Mouse (Mus musculus) hindbrain, embryonic 11.5 days (tissue): ENCODE measurements around the gene Tbx19. TPM values are rescaled to one million over a fixed set of nuclear protein-coding genes. Genes with fewer than 3 reads are reported as not detected.

Experiments used
- ATAC-seq: fragments of 200-750 bp; cut with Nextera tagmentation; 2 replicates; pipeline ENCODE4 v1.8.0; 2017; ENCODE audit warnings: mild to moderate bottlenecking, moderate TSS enrichment, moderate library complexity; ENCODE audit not compliant: low FRiP score
- DNase-seq: peaks from one replicate; pipeline ENCODE4 v3.0.0-alpha.2; 2015; ENCODE audit warnings: low spot score
- H3K27ac ChIP-seq: fragments of 300-500 bp; sonication (generic); 2 replicates; pipeline ENCODE4 v1.5.1; 2014; ENCODE audit warnings: mild to moderate bottlenecking, low read depth, low read length
- H3K27me3 ChIP-seq: fragments of 300-500 bp; sonication (generic); 2 replicates; pipeline ENCODE4 v1.6.1; 2014; ENCODE audit warnings: mild to moderate bottlenecking, low read length, moderate library complexity, mixed read lengths; ENCODE audit not compliant: control insufficient read depth, insufficient read depth
- H3K36me3 ChIP-seq: fragments of 300-500 bp; sonication (generic); 2 replicates; pipeline ENCODE4 v1.6.1; 2014; ENCODE audit warnings: mild to moderate bottlenecking, low read length, moderate library complexity, mixed read lengths; ENCODE audit not compliant: control insufficient read depth, insufficient read depth
- H3K4me1 ChIP-seq: fragments of 300-500 bp; sonication (generic); replicated peaks from 2 replicates; pipeline ENCODE4 v1.6.1; 2014; ENCODE audit warnings: low read length, mixed read lengths; ENCODE audit not compliant: control insufficient read depth, insufficient read depth
- H3K4me2 ChIP-seq: fragments of 300-500 bp; sonication (generic); replicated peaks from 2 replicates; pipeline ENCODE4 v1.6.1; 2014; ENCODE audit warnings: mild to moderate bottlenecking, low read depth, low read length
- H3K4me3 ChIP-seq: fragments of 300-500 bp; sonication (generic); 2 replicates; pipeline ENCODE4 v1.5.1; 2014; ENCODE audit warnings: low read depth, low read length
- H3K9ac ChIP-seq: fragments of 300-500 bp; sonication (generic); 2 replicates; pipeline ENCODE4 v1.6.1; 2014; ENCODE audit warnings: low read depth, low read length
- H3K9me3 ChIP-seq: fragments of 300-500 bp; sonication (generic); 2 replicates; pipeline ENCODE4 v1.6.1; 2016; ENCODE audit warnings: low read length; ENCODE audit not compliant: control insufficient read depth
- WGBS: fragments of 180-500 bp; shearing (Covaris S2); extraction: QIAGEN DNeasy Blood & Tissue Kit; methylation state at CpG from one replicate; pipeline ENCODE4 v1.1.7; 2014; 5-methylcytosine and 5-hydroxymethylcytosine counted together
- polyA plus RNA-seq: library from polyadenylated mRNA; unstranded; fragments of >200 nt; fragmentation: Nextera tagmentation; extraction: Ambion mirVana; gene quantifications from 2 replicates; pipeline ENCODE4 v1.2.1, GENCODE M21; 2014

Gene Tbx19
- polyA plus RNA-seq, 1 experiment from 2014 or later, result not detected

GRCm38 (mm10) chr1:165104707-165105259, 55.8 kb downstream of the Tbx19 start:
- ATAC-seq, result no peak
- 78% methylated on average over 7 of the region's 7 CpGs for WGBS

GRCm38 (mm10) chr1:165099569-165099968, 61.0 kb downstream of the Tbx19 start:
- H3K4me2 ChIP-seq, result no peak overlapping the region
- H3K27ac ChIP-seq, result no peak overlapping the region

More at GRCm38 (mm10) chr1:165104707-165105259, 55.8 kb downstream of the Tbx19 start:
- H3K4me2 ChIP-seq, result no peak overlapping the region
- no peaks in the 10 kb centered on the region for H3K27me3 ChIP-seq
- no peaks in the 10 kb centered on the region for H3K4me1 ChIP-seq
- no peak for DNase-seq
- no peak overlapping the region for H3K27ac ChIP-seq
- H3K4me3 ChIP-seq, result no peak overlapping the region
- H3K36me3 ChIP-seq, result no peaks in the 10 kb centered on the region
- no peaks in the 10 kb centered on the region for H3K9me3 ChIP-seq
- H3K9ac ChIP-seq, result no peak overlapping the region

GRCm38 (mm10) chr1:165094871-165095270, 65.7 kb downstream of the Tbx19 start:
- no peaks in the 10 kb centered on the region for H3K9me3 ChIP-seq
- H3K27ac ChIP-seq, result no peak overlapping the region
- ATAC-seq (peak; percentile 74), DNase-seq (no peak)
- no peaks in the 10 kb centered on the region for H3K4me1 ChIP-seq
- H3K4me2 ChIP-seq, result no peak overlapping the region
- no peak overlapping the region for H3K9ac ChIP-seq
- H3K27me3 ChIP-seq, result no peaks in the 10 kb centered on the region
- H3K36me3 ChIP-seq, result no peaks in the 10 kb centered on the region
- WGBS, result 24% methylated on average over 7 of the region's 7 CpGs
- H3K4me3 ChIP-seq, result no peak overlapping the region

More at GRCm38 (mm10) chr1:165099569-165099968, 61.0 kb downstream of the Tbx19 start:
- Histone ChIP-seq H3K9ac (no peak overlapping the region), H3K27me3 (no peaks in the 10 kb centered on the region), H3K9me3 (no peaks in the 10 kb centered on the region), H3K4me3 (no peak overlapping the region), H3K36me3 (no peaks in the 10 kb centered on the region), H3K4me1 (no peaks in the 10 kb centered on the region)
- ATAC-seq, result peak; percentile 20; the same call in 1 of the 2 replicates
- DNase-seq, result no peak

GRCm38 (mm10) chr1:165091721-165092120, 68.9 kb downstream of the Tbx19 start:
- ATAC-seq (peak; percentile 68), DNase-seq (peak; percentile 49)
- peak overlapping the region; percentile 25 for H3K4me2 ChIP-seq
- H3K9me3 ChIP-seq, result no peaks in the 10 kb centered on the region
- H3K4me3 ChIP-seq, result peak overlapping the region; percentile 14
- H3K36me3 ChIP-seq, result no peaks in the 10 kb centered on the region
- 17% methylated on average over 15 of the region's 15 CpGs for WGBS
- H3K9ac ChIP-seq, result 0 out of 2 replicates have a peak overlapping the region, but pooled peaks have one; percentile 27
- no peak overlapping the region for H3K27ac ChIP-seq
- H3K4me1 ChIP-seq, result no peaks in the 10 kb centered on the region
- no peaks in the 10 kb centered on the region for H3K27me3 ChIP-seq

- Histone ChIP-seq H3K4me2 (no peak overlapping the region), H3K4me1 (no peaks in the 10 kb centered on the region), H3K9ac (no peak overlapping the region), H3K27ac (no peak overlapping the region), H3K36me3 (no peaks in the 10 kb centered on the region), H3K9me3 (no peaks in the 10 kb centered on the region), H3K27me3 (no peaks in the 10 kb centered on the region), H3K4me3 (no peak overlapping the region)
- ATAC-seq (no peak), DNase-seq (no peak)
- WGBS, result 87% methylated on average over 3 of the region's 3 CpGs
Measured at GRCm38 (mm10) chr1:165089556-165089955, 71.0 kb downstream of the Tbx19 start.

Other genes starting within 250 kb of the Tbx19 start
- gene Xcl1, start 225.2 kb downstream of the Tbx19 start, polyA plus RNA-seq, result not detected in 2 replicates
- gene Sft2d2, start 33.7 kb upstream of the Tbx19 start, polyA plus RNA-seq, result 11.1 and 11.8 TPM in 2 replicates
- gene Tiprl, start 76.2 kb upstream of the Tbx19 start, polyA plus RNA-seq, result 111 and 117 TPM in 2 replicates
- gene Gpr161, start 135.0 kb upstream of the Tbx19 start, polyA plus RNA-seq, result 2.6 and 3.3 TPM in 2 replicates